Mouse (Mus musculus) CD4-positive helper T cell, adult 2 months (primary cell): ENCODE data around the gene Kcnt2.

ENCODE experiments used
- DNase-seq: peaks from one replicate; pipeline ENCODE4 v3.0.0-alpha.2; 2012; ENCODE audit warnings: low read depth, missing footprints, low spot score

Kcnt2 gene

DNA sequence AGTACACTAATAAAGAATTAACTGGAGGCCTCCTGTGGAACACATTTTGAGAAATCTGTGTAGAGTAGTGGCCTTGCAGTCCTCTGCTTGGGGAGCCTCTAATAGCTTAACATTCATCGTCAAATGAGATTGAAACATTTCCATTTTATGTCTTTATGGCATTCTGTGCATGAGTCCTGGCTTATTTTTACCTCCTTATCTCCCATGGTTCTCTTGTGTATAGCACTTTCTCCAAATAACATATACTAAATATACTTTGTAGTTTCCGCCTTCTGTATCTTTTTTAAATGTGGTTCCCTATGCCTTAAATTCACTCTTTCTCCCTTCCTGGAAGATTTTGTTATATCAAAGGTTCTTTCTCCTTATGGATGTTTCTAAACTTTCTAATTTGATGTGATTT, 246.3 kb downstream of the Kcnt2 start:
- no peak for DNase-seq

DNA sequence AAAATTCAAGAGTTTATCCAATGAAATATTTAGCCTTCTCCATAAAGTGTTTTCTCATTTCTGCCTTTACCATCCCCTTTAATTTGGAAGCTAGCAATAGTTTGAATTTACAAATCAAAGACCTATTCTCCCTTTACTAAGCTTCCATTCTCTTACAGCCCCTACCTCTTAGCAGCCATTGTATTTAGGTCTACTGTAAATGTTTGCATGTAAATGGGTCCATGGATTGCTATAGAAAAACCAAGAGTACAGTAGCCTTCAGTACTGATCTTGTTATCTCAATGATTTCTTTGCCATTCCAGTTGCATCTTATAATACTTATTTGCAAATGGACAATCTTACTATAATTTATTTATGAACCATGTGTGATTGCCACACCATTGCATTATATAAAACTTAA, 267.5 kb downstream of the Kcnt2 start:
- DNase-seq: no peak

DNA sequence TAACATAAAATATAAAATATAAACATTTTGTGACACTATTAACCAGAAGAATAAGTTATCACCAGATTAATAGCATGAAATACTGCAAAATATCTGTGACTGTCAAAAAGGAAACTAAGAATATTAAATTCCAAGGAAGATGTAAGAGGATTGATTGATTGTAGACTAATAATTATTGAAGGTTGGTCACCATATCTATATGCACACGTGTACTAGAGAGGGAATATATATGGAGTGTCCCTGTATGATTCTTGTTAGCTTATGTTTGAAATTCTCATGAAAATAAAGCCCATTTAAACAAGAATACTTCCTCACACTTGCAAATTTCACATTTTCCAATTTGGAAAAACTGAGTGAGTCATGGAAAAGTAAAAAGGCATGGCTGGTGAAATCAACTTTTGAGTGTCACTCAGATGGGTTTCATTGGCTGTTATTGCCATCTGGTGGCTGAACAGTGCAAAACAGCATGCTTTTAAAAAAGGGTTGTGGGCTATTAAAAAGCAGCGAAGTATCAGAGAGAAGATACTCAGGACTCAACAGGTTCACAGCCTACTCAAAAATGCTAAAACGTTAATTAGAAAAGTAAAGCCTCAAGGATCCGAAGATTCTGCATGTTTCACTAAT, 285.4 kb downstream of the Kcnt2 start:
- no peak for DNase-seq

DNA sequence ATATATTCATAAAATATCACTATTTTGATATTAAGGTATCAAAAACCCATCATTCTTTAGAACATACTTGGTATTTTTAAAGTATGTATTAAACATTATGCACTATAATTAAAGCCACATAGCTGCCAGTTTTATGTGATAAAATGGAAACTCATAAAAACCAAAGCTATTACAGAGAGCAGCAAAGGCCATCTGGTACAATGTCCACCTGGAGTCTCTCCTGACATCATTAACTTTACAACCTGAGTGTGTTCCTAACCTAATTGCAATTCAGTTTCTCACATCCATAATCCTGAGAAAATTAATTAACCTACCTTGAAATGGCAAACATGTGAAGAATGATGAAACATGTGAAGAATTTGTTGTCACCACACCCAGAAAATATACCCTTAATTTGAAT, 288.9 kb downstream of the Kcnt2 start:
- no peak for DNase-seq

DNA sequence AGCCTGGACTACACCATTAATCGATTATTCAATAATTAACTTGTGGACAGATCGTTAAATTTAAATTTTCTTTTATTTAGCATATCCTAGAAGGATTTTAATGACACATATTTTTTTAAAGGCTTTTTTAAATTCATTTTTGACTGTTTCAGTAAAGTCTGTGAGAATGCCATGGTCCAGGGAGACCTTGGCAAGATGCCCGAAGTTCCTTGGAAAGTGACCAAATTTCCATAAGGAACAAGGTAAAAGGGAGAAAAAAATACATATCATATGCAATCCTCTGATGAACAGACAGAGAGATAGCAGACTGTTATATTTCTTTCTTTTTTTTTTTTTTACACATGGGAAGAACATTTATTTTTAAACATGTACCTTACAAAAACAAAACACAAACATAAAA, 296.1 kb downstream of the Kcnt2 start:
- no peak for DNase-seq

DNA sequence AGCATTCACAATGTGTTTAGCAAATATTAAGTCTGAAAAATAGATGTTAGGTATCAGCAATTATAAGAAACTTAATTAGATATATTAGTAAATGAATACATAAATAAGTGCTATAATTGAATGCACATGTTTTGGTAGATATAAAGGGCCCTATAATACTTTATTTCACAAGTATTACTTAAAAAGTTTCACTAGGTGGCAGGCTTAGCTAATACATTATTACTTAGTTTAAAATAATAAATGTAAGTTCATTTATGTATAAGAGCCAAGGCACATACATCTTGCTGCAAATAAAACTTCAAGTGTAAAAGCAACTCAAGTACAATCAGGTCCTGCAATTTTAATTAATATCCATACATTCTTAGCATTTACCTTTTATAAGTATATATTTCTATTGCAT, 302.8 kb downstream of the Kcnt2 start:
- no peak for DNase-seq

DNA sequence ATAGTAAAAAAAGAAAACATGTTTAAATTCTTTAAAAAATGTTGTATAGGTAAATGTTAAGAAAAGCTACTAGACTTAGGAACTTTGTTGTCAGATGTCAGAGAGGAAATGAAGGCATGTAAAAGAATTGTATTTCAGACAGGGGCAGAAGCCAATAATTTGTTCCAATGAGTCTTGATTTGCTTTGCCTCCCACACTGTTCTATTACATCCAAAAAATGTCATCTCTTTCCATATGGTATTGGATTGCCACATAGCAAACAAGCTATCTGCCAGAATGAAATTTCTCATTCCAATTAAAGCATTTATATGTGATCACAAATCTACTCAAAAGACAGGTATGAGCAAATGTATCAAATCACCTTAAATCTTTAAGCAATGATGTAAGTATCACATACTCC, 314.8 kb downstream of the Kcnt2 start:
- no peak for DNase-seq

DNA sequence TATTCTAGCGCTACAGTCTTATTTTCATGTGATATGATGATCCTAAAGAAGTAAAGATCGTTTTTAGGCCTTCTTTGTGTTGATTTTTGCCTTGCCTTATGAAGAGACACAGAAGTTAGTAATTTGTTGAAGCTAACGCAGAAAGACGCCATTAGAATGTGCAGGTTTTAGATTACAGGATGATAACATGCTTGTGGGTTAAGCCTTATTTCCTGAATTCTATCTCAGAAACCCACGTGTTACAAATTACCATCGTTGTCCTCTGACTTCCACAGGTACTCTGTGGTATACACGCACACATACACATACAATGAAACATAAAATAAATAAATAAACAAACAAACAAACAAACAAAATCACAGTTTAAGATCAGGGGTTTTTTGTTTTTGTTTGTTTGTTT, 326.2 kb downstream of the Kcnt2 start:
- DNase-seq: no peak

DNA sequence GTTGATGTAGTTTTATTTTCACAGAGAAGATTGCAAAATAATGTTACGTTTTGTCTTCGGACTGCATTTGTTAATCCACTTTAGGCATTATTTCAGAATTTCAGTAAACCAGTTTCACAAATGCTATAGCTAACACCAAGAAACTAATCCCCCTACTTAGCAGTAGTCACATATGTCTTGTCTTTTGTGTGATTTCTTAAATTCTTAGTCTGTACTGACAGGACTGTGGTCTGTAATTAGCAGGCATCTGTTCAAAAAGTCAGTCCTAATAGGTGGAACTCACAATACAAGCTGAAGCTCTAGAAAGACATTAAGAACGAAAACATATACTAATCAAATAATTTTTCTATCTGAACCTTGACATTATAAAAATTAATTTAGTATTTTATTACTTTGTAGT, 332.6 kb downstream of the Kcnt2 start:
- DNase-seq: no peak

DNA sequence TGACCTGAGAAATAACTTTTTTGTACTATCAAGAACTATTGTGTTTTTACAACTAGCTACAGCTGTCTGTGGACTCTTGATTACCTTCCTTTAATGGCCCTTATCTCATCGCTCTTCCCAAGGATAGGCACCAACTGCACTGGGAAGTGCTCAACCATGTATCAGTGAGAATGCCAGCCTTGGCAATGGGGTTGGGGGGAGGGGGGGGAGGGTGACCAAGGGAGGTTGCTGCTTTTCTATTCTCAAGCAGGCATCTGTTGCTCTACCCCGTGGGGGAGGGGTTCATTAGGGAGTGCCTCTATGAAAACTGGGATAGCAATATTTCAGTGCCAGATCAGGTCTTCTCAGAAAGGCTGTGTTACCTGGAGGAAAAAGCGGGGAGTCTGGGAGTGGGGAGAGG, 342.3 kb downstream of the Kcnt2 start:
- no peak for DNase-seq

DNA sequence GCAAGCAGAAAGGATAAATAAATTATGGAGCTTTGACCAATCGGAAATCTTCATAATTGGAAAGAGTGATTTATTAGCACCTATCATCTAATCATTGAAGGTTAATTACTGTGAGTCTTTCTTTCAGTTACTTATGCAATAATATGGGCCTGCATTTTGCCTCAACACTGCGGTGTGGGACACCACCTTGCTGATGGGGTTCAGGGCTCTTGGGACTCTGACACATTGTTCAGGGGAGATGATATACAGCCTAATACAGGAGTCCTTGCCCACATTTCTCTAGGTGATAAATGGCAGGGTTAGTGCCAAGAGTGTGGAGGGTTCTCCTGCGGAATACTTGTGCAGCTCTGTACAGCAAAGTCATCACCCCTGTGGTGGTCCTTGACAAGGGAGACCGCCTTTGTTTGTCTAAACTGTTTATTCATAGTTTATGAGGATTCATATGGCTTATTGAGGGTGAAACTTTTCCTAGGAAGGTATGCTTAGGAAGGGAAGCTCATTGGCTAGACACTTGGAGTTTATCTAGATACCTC, 362.9 kb downstream of the Kcnt2 start:
- DNase-seq: no peak

DNA sequence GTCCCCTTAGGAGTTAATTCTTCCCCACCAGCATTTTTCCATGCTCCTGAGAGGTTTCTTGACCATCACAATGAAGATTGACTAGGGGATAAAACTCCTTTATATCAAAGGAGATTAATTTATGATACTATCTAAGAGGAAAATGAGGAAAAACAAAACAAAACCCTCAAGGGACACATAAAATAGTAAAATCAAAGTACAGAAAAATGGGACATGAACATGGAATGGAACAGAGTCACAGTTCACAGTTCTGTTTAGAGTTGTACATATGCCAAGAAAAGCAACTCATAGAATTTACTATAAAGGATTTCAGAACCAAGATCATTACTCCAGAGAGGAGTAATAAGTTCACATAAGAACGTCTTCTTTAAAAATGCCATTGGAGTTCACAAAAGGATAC, 367.1 kb downstream of the Kcnt2 start:
- no peak for DNase-seq

DNA sequence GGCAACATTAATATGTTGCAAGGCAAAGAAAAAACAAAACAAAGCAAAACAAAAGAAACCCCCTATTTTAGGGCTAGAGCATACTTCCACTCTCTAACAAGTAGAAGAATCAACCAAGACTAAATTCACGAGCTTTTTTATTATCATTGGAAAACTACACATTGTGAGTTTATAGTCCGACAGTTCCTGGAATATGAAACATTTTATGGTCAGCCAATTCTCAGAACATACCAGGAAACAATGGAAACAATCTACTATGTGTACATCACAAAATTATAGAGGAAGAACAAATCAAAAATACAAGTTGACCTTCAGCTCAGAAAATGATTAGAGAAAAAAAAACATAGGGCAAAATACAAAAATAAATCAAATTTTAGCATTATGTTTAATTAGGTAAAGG, 368.9 kb downstream of the Kcnt2 start:
- DNase-seq: no peak

DNA sequence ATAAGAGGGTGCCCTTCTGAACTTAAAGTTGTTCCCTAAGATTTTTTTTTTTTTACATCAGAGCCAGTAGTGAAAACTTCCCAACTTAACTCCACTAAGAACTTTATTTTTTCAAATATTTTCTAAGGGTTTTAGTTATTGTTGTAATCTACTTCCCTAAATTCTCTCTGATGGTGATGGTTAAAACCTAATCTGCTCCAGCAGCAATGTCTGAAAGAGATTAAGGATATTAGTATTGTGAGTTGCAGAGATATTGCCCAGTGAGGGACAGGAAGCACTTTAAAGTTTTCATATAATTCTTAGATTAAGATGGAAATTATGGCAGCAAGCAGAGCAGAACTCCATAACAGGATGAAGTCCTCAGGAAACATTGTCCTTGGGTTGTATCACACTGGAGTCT, 372.2 kb downstream of the Kcnt2 start:
- DNase-seq: no peak

DNA sequence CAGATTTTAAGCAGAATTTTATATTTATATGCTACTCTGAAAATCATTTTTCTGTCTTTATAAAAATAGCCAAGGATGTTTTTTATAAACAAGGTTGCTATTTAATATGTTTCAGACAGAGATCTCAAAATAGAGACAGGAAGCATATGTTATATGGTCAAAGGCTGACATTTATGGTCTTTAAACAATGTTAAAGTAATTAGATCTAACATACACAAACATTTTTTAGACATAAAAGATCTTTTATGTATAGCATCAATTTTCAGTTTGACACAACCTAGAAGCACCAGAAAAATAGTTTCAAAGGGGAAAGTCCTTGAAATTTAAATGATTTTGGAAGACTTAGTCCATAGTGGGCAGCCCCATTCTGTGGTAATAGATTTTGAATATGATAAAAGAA, 379.0 kb downstream of the Kcnt2 start:
- DNase-seq: no peak

DNA sequence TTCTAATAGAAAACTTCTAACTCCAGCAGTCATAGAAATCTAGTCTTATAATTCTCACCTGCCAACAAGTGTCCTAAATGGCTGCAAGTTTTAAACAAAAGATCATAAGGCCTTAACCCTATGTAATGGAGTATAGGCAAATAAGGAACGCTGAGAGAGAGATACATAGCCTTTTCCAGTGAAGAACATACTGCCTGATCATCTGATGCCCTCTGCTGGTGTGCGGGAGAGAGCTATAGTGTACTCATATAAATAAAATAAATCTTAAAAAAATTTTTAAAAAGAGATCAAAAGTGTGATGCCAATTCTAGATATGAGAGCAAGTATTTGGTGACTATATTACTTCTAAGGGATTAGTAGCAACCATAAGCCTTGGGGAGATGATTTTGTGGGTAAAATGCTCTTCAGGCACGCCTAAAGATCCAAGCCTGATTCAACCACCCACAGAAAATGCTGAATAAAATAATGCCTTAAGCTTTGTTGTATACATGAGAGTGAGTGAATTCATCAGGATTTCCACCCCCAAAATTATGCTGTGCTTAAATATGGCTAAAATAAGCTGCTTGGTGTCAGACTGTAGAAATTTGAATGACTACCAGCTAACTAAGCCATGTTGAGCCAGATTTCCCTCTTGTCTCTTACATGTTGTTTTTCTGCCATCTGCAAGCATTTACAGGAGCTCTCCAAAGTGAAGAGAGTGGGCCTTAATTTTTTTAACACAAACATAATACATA, 413.8 kb downstream of the Kcnt2 start:
- DNase-seq: no peak

DNA sequence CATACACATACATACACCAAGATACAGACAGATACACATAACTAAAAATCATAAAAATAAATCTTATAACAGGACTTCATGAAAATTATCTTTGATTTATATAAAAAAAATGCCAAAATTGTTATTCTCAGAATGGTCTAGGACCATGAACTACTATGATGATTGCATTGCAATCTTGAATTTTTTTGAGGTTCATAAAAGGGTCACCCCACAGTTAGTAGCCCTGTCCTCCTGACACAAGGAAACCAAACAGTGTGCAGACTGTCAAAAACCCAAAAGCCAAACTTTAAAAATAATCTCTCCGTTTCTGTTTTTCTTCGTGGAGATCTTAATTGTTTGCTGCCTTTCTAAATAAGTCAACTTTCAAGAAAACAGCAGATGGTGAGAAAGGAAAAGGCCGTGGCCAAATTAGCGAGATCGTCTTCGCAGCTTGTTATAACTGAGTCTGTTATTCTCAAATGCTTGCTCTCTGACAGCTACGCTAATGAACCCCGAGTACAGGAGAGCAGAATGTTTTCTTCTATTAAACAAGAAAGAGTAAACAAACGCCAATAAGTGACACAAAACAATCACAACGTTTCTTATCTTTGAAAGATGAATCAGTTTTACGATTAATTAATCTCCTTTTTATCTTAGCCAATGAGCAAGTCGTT, 414.9 kb downstream of the Kcnt2 start:
- no peak for DNase-seq

DNA sequence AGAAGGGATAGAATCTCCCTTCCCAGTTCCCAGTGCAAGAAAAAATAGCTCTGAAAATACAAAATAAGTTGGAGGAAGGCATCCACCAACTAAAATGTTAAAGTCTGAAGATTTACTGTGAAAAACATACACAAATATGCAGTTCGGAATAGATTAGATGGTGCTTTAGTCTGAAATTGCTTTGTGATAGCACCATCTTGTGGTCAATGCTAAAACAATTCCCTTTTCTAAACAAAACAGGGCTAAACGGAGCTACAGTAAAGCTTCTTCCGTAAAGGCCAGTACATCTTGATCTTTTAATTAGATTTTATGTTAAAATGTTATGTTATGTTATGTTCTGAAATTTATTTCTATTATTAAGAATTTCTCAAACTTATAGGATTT, 415.4 kb downstream of the Kcnt2 start:
- no peak for DNase-seq
